Mouse (Mus musculus) frontal cortex, postnatal 14 days (tissue): ENCODE results near the gene Olfr1014.

Source experiments
- DNase-seq, 2 experiments: peaks; one replicate each; pipeline ENCODE4 v3.0.0; 2022; ENCODE audit warnings: low spot score in 2 of 2

Gene Olfr1014

GRCm38 (mm10) chr2:85772413-85772812, at the start of gene Olfr1014:
TSS of gene Olfr1014 (plus strand) at chr2:85772713.
- DNase-seq = no peak

DNA sequence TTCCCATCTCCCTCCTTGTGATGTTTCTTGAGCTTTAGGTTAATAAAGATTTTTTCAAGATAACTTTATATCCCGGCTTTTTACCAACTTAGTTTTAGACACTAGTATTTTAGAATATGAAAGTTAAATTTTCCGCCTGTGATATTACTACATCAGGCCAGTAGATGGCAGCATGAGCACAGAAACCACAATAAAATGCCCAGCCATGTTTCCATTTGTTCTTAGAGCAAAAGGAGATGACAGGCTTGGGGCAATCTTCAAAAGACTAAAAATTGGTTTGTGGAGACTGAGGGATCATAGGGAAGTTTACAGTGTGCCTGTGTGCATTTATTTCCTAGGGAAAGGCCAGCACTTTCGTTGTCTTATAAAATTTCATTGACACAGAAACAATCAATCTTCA, 46.7 kb upstream of the Olfr1014 start:
- peak in 1 of 2 experiments; percentile 9 for DNase-seq

GRCm38 (mm10) chr2:85753822-85754221, 18.7 kb upstream of the Olfr1014 start:
- no peak for DNase-seq

GRCm38 (mm10) chr2:85762666-85763065, 9.8 kb upstream of the Olfr1014 start, which contains the start of gene Olfr1012:
TSS of gene Olfr1012 (minus strand) at chr2:85762766.
- no peak for DNase-seq

DNA sequence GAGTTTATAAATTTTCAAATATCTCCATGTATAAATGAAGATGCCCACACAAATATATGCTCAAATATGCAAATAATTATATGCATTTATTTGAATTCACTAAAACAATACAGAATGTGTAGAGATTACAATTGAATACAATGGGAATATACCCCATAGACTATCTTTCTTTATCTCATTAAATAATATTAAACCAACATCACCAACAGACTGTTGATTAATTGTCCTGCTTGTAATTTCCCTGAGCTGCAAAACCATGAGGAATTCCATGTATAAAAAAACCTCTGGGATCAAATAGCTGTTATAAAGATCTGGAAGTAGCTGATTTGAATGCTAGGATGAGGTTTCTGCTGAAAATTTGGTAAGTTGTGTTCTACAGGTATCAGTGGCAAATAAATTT, 5.7 kb upstream of the Olfr1014 start, which contains the start of gene Olfr1013:
Olfr1013 (plus strand) TSS at position 301 of the 400 bp plus-strand sequence.
- no peak for DNase-seq

DNA sequence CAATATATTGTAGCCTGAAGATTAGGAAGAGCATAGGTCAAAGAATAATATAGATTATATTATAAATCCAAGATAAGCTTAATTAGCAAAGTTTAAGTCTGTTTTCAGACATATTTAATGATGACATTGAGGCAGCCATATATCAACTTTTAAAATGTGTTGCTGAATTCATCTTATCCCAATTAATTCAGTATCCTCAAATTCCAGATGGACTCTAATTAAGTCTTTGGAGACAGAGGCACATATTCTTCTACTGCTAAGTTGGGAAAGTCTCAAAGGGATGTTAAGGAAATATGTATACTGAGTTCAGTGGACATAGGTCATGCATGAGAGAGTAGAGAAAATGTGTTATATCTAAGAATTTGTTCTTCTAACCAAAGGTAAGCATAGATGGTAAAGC, 9.2 kb downstream of the Olfr1014 start, which contains the start of gene Olfr1015:
Olfr1015 (plus strand) TSS at position 301 of the 400 bp plus-strand sequence.
- DNase-seq = no peak

DNA sequence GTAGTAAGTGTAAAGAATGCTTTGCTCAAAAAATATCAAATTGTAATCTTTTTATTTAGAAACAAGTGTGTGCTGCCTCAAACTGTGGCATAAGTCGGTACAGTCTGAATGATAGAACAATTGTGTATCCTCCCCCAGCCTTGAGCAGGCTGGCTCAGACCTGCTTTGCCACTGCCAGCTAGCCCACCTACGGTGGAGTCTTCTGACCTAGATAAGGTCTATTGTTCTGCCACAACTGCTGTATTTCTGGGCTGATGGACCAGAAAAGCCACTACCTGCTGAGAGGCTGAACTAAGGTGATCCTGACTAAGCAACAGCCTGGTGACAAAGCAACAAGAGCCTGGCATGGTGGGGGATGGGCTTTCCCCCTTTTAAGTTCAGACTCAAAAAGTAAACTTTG, 19.8 kb downstream of the Olfr1014 start:
- DNase-seq = no peak

GRCm38 (mm10) chr2:85802444-85802843, 29.9 kb downstream of the Olfr1014 start, which contains the start of gene Olfr1016:
TSS of gene Olfr1016 (minus strand) at chr2:85802544.
- DNase-seq = no peak

- DNase-seq = no peak
Observed at GRCm38 (mm10) chr2:85804501-85804900, 32.0 kb downstream of the Olfr1014 start.

DNA sequence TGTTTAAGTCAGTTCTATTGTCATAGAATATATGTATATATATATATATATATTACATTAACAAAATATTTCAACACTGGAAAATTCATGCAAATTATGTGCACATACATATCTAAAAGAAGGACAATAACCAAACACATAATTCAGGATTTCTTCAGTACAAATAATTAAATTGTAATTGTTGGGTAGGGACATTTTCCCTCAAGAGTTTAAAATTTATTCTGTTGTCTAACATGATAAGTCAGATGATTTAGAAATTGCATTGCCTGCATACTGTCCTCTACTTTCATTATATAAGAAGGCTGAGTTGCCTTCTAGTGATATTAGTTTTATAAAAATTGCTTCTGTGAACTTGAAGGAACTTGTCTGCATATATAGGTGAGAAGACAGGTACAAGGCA, 45.7 kb downstream of the Olfr1014 start, which contains the start of gene Olfr1018:
Olfr1018 (plus strand) TSS at position 301 of the 400 bp plus-strand sequence.
- no peak for DNase-seq
